Comparison of ENCODE assay signal across 8 mouse cellular contexts in genomic region chr3:134330943-134331342, GRCm38 (mm10).
A peak's percentile ranks its signal among the peaks of the same experiment; 100 is the strongest.
DNase-seq lines count a peak whose midpoint lies in the region; ATAC-seq and TF ChIP-seq lines count a peak whose summit lies in the region.

No protein-coding gene starts in this region.

- H3K4me3 ChIP-seq in heart, embryonic 11.5 days (ENCODE audit: low read depth, low read length), result peak overlapping the region; percentile 12; the same call in 1 of the 2 replicates
- H3K4me3 ChIP-seq in limb, embryonic 11.5 days (ENCODE audit: low read depth, low read length), result peak overlapping the region; percentile 12; the same call in 1 of the 2 replicates
- no peak overlapping the region for H3K4me3 ChIP-seq in thymus, adult 2 months (ENCODE audit: control insufficient read depth, insufficient read depth, low read length)

- no peak for TF ChIP-seq POLR2A in thymus, adult 2 months (IDR thresholded peaks at IDR 0.05; ENCODE audit: control insufficient read depth, extremely low read depth, insufficient read depth, low read length, poor library complexity)

- no peaks in the 10 kb centered on the region for H3K9me3 ChIP-seq in heart, embryonic 11.5 days (replicated peaks; ENCODE audit: control insufficient read depth, low read length)
- H3K9me3 ChIP-seq in limb, embryonic 11.5 days (ENCODE audit: control insufficient read depth, low read length), result no peaks in the 10 kb centered on the region

- H3K4me1 ChIP-seq in heart, embryonic 11.5 days (ENCODE audit: control insufficient read depth, insufficient read depth, low read length), result no peaks in the 10 kb centered on the region
- 0 out of 2 replicates have a peak, but pooled peaks cover 7% of the 10 kb centered on the region for H3K4me1 ChIP-seq in limb, embryonic 11.5 days (ENCODE audit: control insufficient read depth, insufficient read depth, low read length)
- no peaks in the 10 kb centered on the region for H3K4me1 ChIP-seq in thymus, adult 2 months (replicated peaks; ENCODE audit: control insufficient read depth, insufficient read depth, low read length)

- no peak for TF ChIP-seq CTCF in thymus, adult 2 months (IDR thresholded peaks at IDR 0.05; ENCODE audit: borderline replicate concordance, control insufficient read depth, extremely low read depth, insufficient read depth, low read length, poor library complexity)

- no peaks in the 10 kb centered on the region for H3K36me3 ChIP-seq in heart, embryonic 11.5 days (ENCODE audit: control insufficient read depth, insufficient read depth, low read length)
- no peaks in the 10 kb centered on the region for H3K36me3 ChIP-seq in limb, embryonic 11.5 days (ENCODE audit: control insufficient read depth, insufficient read depth, low read length)
- H3K36me3 ChIP-seq in thymus, adult 2 months (ENCODE audit: control insufficient read depth, insufficient read depth, low read length), result no peaks in the 10 kb centered on the region

- ATAC-seq in heart, embryonic 11.5 days (replicated peaks; ENCODE audit: insufficient number of reproducible peaks, low FRiP score, low TSS enrichment), result no peak
- ATAC-seq in limb, embryonic 11.5 days (ENCODE audit: insufficient number of reproducible peaks, low FRiP score, low TSS enrichment, low read depth), result peak; percentile 85; the same call in 1 of the 2 replicates
- ATAC-seq in cerebellum, adult (ENCODE audit: insufficient number of reproducible peaks, low FRiP score, low TSS enrichment), result no peak; the same call in 1 of the 2 replicates

- intact Hi-C loops in heart, postnatal 25 days (cut with DNase I), result no loop called here

- H3K9ac ChIP-seq in heart, embryonic 11.5 days (ENCODE audit: low read depth, low read length), result no peak overlapping the region
- no peak overlapping the region for H3K9ac ChIP-seq in limb, embryonic 11.5 days (ENCODE audit: low read length)

- H3K27me3 ChIP-seq in heart, embryonic 11.5 days (ENCODE audit: control insufficient read depth, insufficient read depth, low read length), result no peaks in the 10 kb centered on the region
- H3K27me3 ChIP-seq in limb, embryonic 11.5 days (ENCODE audit: control insufficient read depth, insufficient read depth, low read length), result no peaks in the 10 kb centered on the region
- no peaks in the 10 kb centered on the region for H3K27me3 ChIP-seq in thymus, adult 2 months (ENCODE audit: control insufficient read depth, insufficient read depth, low read length)

- 54% methylated on average over 11 of the region's 11 CpGs for WGBS in heart, embryonic 11.5 days (ENCODE audit: insufficient replicate concordance)
- 8% methylated on average over 11 of the region's 11 CpGs for WGBS in limb, embryonic 11.5 days
- 73% methylated on average over 11 of the region's 11 CpGs for WGBS in thymus, adult 2 months

- H3K4me2 ChIP-seq in heart, embryonic 11.5 days, result peak overlapping the region; percentile 45
- H3K4me2 ChIP-seq in limb, embryonic 11.5 days (ENCODE audit: low read depth, severe bottlenecking), result peak overlapping the region; percentile 39

- no peak for DNase-seq in heart, postnatal 25 days (ENCODE audit: low spot score)
- DNase-seq in right cerebral cortex, postnatal 10 days (ENCODE audit: low spot score in 2 of 2), result peak; percentile 19
- no peak for DNase-seq in right cerebral cortex, postnatal 25 days
- DNase-seq in limb, embryonic 11.5 days (ENCODE audit: low spot score), result peak; percentile 61
- no peak for DNase-seq in thymus, adult 2 months
- no peak for DNase-seq in right cerebral cortex, adult 18-20 months

- no peak overlapping the region for H3K27ac ChIP-seq in heart, embryonic 11.5 days (ENCODE audit: low read depth, low read length)
- no peak overlapping the region; the same call in 1 of the 2 replicates for H3K27ac ChIP-seq in limb, embryonic 11.5 days (replicated peaks; ENCODE audit: low read depth, low read length)
- no peak overlapping the region for H3K27ac ChIP-seq in thymus, adult 2 months (ENCODE audit: control insufficient read depth, insufficient read depth, low read length)

Comparison
In these comparisons a context has a peak if more than half of its experiments do, and no peak if none do; other contexts are left out.
1. DNase-seq: peak in right cerebral cortex, postnatal 10 days (2 of 2) and limb, embryonic 11.5 days (single experiment); none in heart, postnatal 25 days (single experiment), right cerebral cortex, postnatal 25 days (single experiment), thymus, adult 2 months (single experiment) and right cerebral cortex, adult 18-20 months (single experiment).